Mouse (Mus musculus) heart, postnatal 14 days (tissue): ENCODE results near the gene Kif22. TPM values are rescaled to one million over a fixed set of nuclear protein-coding genes. Genes with fewer than 3 reads are reported as not detected.

ENCODE experiments used
- DNase-seq, 2 experiments: peaks; one replicate each; pipeline ENCODE4 v3.0.0; 2021 to 2022
- intact Hi-C: fragments of 180-260 bp; cut with DNase I; formaldehyde crosslinking; loops from one replicate; pipeline ENCODE4 v1.15.1; 2025
- total RNA-seq, 2 experiments: library from RNA; stranded (reverse); gene quantifications; 2 replicates each; pipeline ENCODE4 v1.2.3; 2021

Gene Kif22
- total RNA-seq, 2 experiments from 2014 or later = 4.6 to 8.2 TPM

DNA sequence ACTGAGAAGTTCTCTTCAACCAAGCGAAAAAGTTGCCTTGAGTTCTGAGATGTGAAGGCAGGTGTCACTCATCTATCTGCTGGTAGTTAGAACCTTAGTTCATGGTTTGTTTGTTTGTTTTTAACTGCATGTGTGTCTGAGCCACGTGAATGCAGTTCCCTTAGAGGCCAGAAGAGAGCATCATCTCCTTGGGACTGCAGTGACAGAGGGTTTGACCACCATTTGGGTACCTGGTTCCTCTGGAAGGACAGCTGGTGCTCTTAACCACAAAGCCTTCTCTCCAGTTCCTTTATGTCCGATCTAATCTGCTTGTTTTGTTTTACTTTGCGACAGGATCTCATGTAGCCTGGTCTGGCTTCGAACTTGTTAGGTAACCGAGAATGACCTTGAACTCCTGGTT lies 23.3 kb upstream of the Kif22 start:
- no peak for DNase-seq
- intact Hi-C loops = no loop called here

GRCm38 (mm10) chr7:127055026-127055585 lies 12.8 kb upstream of the Kif22 start:
- no peak for DNase-seq
- intact Hi-C loops = no loop called here

- intact Hi-C loops = no loop called here
These were observed 11.0 kb downstream of the Kif22 start for GRCm38 (mm10) chr7:127031244-127031643.

DNA sequence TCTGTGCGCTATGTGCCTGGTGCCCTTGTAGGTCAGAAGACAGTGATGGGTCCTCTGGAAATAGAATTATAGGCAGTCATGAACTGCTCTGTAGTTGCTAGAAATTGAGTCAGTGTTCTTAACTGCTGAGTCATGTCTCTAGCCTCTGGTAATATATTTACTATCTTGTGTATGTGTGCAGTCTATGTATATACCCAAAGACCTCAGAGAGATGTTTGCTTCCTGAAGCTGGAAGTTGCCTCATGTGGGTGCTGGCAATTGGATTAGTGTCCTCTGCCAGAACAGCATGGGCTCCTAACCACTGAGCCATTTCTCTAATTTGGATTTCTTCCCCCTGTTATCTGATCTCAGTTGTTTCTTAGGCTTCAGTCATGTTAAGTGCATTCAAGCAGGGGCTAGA lies 12.1 kb downstream of the Kif22 start:
- DNase-seq = no peak
- intact Hi-C loops = no loop called here

More at GRCm38 (mm10) chr7:127031244-127031643, 11.0 kb downstream of the Kif22 start:
- DNase-seq = no peak

GRCm38 (mm10) chr7:127027885-127028284 lies 14.4 kb downstream of the Kif22 start:
- no peak for DNase-seq
- intact Hi-C loops = no loop called here

- intact Hi-C loops = no loop called here
- DNase-seq = peak; percentile 99
These were observed 15.1 kb downstream of the Kif22 start, which contains the start of gene Maz for GRCm38 (mm10) chr7:127026984-127027726. Gene Maz, minus strand, starts transcription at chr7:127027037.

DNA sequence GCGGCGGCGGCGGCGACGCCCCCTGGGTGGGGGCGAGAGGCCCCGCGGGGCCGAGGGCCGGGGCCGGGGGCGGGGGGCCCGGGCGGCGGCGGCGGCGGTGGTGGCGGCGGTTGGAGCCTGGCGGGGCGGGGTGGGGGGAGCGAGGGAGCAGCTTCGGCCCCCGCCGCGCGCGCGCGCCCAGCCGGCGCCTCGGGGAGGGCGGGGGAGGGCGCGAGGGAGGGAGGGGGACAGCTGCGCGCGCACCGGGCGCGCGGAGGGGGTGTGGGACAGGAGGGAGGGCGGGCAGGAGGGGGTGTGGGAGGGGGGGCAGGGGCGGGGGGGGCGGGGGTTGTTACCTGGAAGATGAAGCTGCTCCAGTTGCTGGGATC lies 15.7 kb downstream of the Kif22 start:
- intact Hi-C loops = no loop called here
- peak in 1 of 2 experiments; percentile 91 for DNase-seq

DNA sequence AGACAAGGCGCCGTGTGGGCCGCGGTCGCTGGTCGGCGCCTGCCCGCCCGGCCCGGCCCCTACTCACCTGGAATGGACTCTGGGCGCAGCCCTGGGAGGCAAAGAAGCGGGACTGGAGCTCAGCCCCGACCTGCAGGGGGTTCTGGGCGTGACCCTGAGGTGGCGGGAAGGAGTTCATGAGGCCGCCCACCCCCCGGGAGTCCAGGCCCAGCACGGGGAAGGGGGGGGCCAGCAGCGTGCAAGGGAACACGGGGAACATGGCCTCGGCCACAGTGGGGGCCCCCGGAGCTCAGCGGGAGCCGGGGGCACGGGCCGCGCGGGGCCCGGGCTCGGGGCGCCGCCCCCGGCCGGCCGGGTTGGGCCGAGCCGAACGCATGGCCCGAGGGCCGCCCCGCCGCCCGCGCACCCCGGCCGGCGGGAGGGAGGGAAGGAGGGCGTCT lies 16.1 kb downstream of the Kif22 start:
- intact Hi-C loops = no loop called here
- DNase-seq = peak in 1 of 2 experiments; percentile 68

- peak; percentile 61 to 66 for DNase-seq
- intact Hi-C loops = no loop called here
These were observed 16.6 kb downstream of the Kif22 start for GRCm38 (mm10) chr7:127025556-127026160.

- peak; percentile 80 for DNase-seq
These were observed 17.3 kb downstream of the Kif22 start for GRCm38 (mm10) chr7:127024755-127025555.

GRCm38 (mm10) chr7:127023896-127024690 lies 18.2 kb downstream of the Kif22 start:
- DNase-seq = no peak
- intact Hi-C loops = no loop called here

More at GRCm38 (mm10) chr7:127024755-127025555, 17.3 kb downstream of the Kif22 start:
- intact Hi-C loops = no loop called here

DNA sequence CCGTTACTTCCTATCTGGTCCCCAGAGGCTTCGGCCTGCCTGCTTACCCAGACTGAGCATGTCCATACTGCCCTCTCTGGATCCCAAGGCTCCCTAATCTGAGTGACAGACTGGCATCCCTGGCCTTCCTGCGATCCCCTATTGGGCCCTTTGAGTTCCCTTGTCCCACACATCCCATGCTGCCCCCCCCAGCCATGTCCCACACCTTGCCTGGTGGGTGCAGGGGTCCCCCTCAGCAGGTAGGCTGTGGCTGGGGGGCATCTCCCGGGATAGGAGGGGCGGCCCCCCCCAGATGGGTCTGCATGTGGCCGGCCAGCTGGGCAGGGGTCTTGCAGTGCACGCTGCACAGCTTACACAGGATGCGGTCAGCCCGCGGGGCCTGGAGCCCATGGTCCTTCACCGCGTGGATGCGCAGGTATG lies 19.0 kb downstream of the Kif22 start:
- no peak for DNase-seq
- intact Hi-C loops = no loop called here

- no peak for DNase-seq
- intact Hi-C loops = no loop called here
These were observed 19.6 kb downstream of the Kif22 start for GRCm38 (mm10) chr7:127022528-127023271.

DNA sequence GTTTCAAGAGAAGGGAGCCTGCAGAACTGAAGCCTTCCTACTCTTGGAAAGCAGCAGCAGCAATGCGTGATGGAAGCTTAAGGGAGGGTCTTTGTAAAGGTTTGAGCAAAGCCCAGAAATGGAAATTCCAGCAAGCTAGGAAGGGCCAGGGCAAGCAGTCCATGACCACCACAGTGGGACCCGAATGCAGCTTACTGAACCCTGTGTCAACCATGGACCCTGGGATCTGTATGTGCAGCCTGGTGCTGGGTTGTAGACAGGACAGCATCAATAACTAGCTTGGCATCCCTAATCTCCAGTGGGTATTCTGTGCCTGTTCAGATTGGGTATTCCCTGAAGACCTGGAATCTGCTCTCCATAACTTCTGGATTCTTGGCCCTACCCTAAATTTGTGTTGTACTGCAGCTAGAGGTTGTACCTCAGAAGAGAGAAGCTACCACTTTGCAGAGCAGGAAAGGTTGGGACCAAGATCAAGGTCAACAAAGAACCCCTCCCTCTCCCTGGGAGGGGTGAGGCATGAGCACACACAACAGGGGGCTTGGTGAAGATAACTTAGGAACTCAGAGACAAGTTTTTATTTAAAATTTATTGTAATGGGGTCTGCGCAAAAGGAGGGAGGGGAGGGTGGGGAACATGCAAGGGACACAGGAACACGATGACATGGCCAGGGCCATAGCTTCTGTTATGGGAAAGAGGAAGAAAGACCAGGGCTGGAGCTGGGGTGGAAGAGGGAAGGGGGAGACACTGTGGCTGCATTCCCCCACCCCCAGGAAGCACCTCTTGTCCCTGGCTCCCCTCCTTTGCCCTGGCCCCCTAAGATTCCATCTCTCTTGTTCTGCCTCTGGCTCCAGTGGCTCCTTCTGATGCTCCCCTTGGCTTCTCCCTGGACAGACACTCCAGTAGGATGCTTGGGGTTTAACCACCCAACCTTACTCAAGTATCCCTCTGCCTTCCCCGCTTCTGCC lies 20.4 kb downstream of the Kif22 start:
- DNase-seq = no peak
- intact Hi-C loops = no loop called here

- intact Hi-C loops = no loop called here
These were observed 21.2 kb downstream of the Kif22 start, which contains the start of the genes Gm42742 and Prrt2 for GRCm38 (mm10) chr7:127020901-127021562. Gene Gm42742, minus strand, starts transcription at chr7:127021097. Gene Prrt2, minus strand, starts transcription at chr7:127021211.

GRCm38 (mm10) chr7:127020491-127020890 lies 21.8 kb downstream of the Kif22 start:
- intact Hi-C loops = no loop called here
- no peak for DNase-seq

More at GRCm38 (mm10) chr7:127020901-127021562, 21.2 kb downstream of the Kif22 start, which contains the start of the genes Gm42742 and Prrt2:
- peak; percentile 48 to 55 for DNase-seq

DNA sequence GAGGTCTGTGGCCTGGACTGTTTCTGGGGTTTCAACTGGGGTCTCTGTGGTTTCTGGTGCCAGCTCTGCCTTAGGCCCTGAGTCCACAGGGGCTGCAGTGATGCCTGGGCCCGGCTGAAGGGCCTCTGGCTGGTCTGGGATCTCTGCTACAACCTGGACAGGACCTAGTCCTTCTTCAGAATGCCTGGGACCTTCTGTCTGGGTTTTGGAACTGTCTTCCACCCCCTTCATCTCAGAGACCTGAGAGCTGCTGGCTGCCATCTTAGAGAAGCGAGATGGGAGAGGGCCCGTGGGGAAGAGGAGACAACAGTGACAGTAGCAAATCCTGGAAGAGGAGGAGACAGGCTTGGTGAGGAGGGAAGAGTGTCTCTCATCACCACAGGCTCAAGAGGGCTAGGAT lies 22.2 kb downstream of the Kif22 start:
- DNase-seq = no peak
- intact Hi-C loops = no loop called here
